Mouse (Mus musculus) megakaryocyte, embryonic 14.5 days (primary cell): ENCODE data around the gene Pik3ip1. TPM values are rescaled to one million over a fixed set of nuclear protein-coding genes. Genes with fewer than 3 reads are reported as not detected.

Source experiments
- H3K27me3 ChIP-seq: replicated peaks from 2 replicates; pipeline ENCODE3; 2012; ENCODE audit warnings: inconsistent platforms
- H3K36me3 ChIP-seq: replicated peaks from 2 replicates; pipeline ENCODE3; 2012; ENCODE audit warnings: low read length, inconsistent platforms, mixed read lengths
- H3K4me1 ChIP-seq: 2 replicates; pipeline ENCODE4 v1.6.1; 2012; ENCODE audit warnings: inconsistent platforms
- H3K4me3 ChIP-seq: replicated peaks from 2 replicates; pipeline ENCODE3; 2012; ENCODE audit warnings: moderate library complexity, mild to moderate bottlenecking, inconsistent platforms
- H3K9me3 ChIP-seq: 2 replicates; pipeline ENCODE4 v1.6.1; 2012; ENCODE audit warnings: inconsistent platforms
- FLI1 ChIP-seq: IDR thresholded peaks from 2 replicates; pipeline ENCODE4 v1.6.1; 2012; ENCODE audit warnings: low read length, inconsistent platforms, mixed read lengths
- GATA1 ChIP-seq: IDR thresholded peaks from 3 replicates; pipeline ENCODE4 v1.6.1; 2012; ENCODE audit warnings: mixed read lengths, low read length, inconsistent platforms, borderline replicate concordance
- polyA plus RNA-seq: library from polyadenylated mRNA; stranded (reverse); fragments of >175 nt; gene quantifications from 2 replicates; pipeline ENCODE4 v1.2.3, GENCODE M21; 2012; ENCODE audit warnings: low replicate concordance; ENCODE audit not compliant: insufficient read depth

Gene Pik3ip1
- polyA plus RNA-seq, 1 experiment = 33.7 TPM

GRCm38 (mm10) chr11:3387482-3388196 is 57.4 kb downstream of the Pik3ip1 start:
- TF ChIP-seq GATA1 (no peak), FLI1 (no peak)
- Histone ChIP-seq H3K36me3 (peaks cover 69% of the 10 kb centered on the region), H3K4me3 (no peak overlapping the region), H3K27me3 (no peaks in the 10 kb centered on the region), H3K4me1 (peaks cover 23% of the 10 kb centered on the region), H3K9me3 (no peaks in the 10 kb centered on the region)

- H3K4me3 ChIP-seq = no peak overlapping the region
- H3K9me3 ChIP-seq = no peaks in the 10 kb centered on the region
- peaks cover 35% of the 10 kb centered on the region for H3K4me1 ChIP-seq
- no peak for TF ChIP-seq GATA1
- TF ChIP-seq FLI1 = no peak
- H3K36me3 ChIP-seq = peaks cover 63% of the 10 kb centered on the region
- H3K27me3 ChIP-seq = no peaks in the 10 kb centered on the region
These were observed 59.8 kb downstream of the Pik3ip1 start for GRCm38 (mm10) chr11:3389996-3390395.

GRCm38 (mm10) chr11:3390789-3391188 is 60.6 kb downstream of the Pik3ip1 start:
- H3K4me1 ChIP-seq = peaks cover 35% of the 10 kb centered on the region
- TF ChIP-seq FLI1 (no peak), GATA1 (no peak)
- H3K27me3 ChIP-seq = no peaks in the 10 kb centered on the region
- H3K9me3 ChIP-seq = no peaks in the 10 kb centered on the region
- no peak overlapping the region for H3K4me3 ChIP-seq
- peaks cover 66% of the 10 kb centered on the region for H3K36me3 ChIP-seq

- no peak overlapping the region for H3K4me3 ChIP-seq
- H3K36me3 ChIP-seq = peaks cover 79% of the 10 kb centered on the region
- no peaks in the 10 kb centered on the region for H3K27me3 ChIP-seq
- H3K9me3 ChIP-seq = no peaks in the 10 kb centered on the region
- H3K4me1 ChIP-seq = peaks cover 22% of the 10 kb centered on the region
- TF ChIP-seq GATA1 = no peak
- TF ChIP-seq FLI1 = no peak
These were observed 62.3 kb downstream of the Pik3ip1 start for GRCm38 (mm10) chr11:3392526-3392925.

Other genes with a start within 250 kb of the Pik3ip1 start
- 13.3 and 37.5 TPM in 2 replicates for gene Sfi1, start 136.9 kb upstream of the Pik3ip1 start, polyA plus RNA-seq
- gene Eif4enif1, start 128.0 kb upstream of the Pik3ip1 start, polyA plus RNA-seq = 9.4 and 21.7 TPM in 2 replicates
- 55.7 TPM in 1 of 2 replicates, not detected in the other for gene Drg1, start 64.0 kb upstream of the Pik3ip1 start, polyA plus RNA-seq
- 79.0 and 88.1 TPM in 2 replicates for gene Patz1, start 41.5 kb upstream of the Pik3ip1 start, polyA plus RNA-seq
- 16.4 and 34.1 TPM in 2 replicates for gene Limk2, start 78.8 kb downstream of the Pik3ip1 start, polyA plus RNA-seq
- 1.8 TPM in 1 of 2 replicates, not detected in the other for gene Rnf185, start 122.0 kb downstream of the Pik3ip1 start, polyA plus RNA-seq
- 0.11 TPM in 1 of 2 replicates, not detected in the other for gene Pla2g3, start 157.9 kb downstream of the Pik3ip1 start, polyA plus RNA-seq
- 4.1 and 7.0 TPM in 2 replicates for gene Inpp5j, start 174.4 kb downstream of the Pik3ip1 start, polyA plus RNA-seq
- 262 and 336 TPM in 2 replicates for gene Selenom, start 184.3 kb downstream of the Pik3ip1 start, polyA plus RNA-seq
- 117 and 173 TPM in 2 replicates for gene Smtn, start 210.2 kb downstream of the Pik3ip1 start, polyA plus RNA-seq